ENCODE assay signal across 9 mouse cellular contexts in the genomic region with DNA sequence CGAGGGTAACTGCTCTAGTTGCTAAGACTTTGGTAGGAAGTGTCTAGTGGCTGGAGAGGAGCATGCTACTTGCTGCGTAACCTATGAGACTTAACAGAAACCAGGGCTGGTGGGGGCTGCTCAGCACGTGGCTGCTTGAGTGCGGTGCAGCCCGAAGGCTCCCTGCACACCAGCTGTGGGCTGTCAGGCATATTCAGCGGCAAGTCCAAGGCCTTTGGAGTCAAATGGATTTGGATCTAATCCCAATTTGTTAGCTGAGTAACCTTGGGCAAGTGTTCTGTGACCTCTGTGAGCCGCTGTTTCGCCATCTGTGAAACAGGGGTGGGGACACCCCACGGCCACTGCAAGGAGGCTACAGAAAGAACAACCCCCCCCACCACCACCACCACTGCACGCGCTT.
A peak's percentile ranks its signal among the peaks of the same experiment; 100 is the strongest.
DNase-seq lines count a peak whose midpoint lies in the region; ATAC-seq lines count a peak whose summit lies in the region.
"Had no signal": no experiment of that assay in that cellular context is flagged by ENCODE, and none has a peak within 500 bp of the region (broad histone marks: within the 10 kb centered on the region; RNA-seq: fewer than 3 reads in every experiment).

No protein-coding gene starts in this region.

- H3K36me3 ChIP-seq in embryonic facial prominence, embryonic 12.5 days, result no peaks in the 10 kb centered on the region
- H3K36me3 ChIP-seq: embryonic facial prominence, embryonic 15.5 days had no signal

- peaks cover 19% of the 10 kb centered on the region for H3K4me1 ChIP-seq in embryonic facial prominence, embryonic 12.5 days

- H3K9ac ChIP-seq in embryonic facial prominence, embryonic 12.5 days, result no peak overlapping the region
- H3K9ac ChIP-seq: embryonic facial prominence, embryonic 15.5 days had no signal

- ATAC-seq in embryonic facial prominence, embryonic 12.5 days (ENCODE audit: insufficient number of reproducible peaks, insufficient read depth, low FRiP score, low TSS enrichment), result 0 out of 2 replicates have a peak, but pooled peaks have one; percentile 47
- ATAC-seq in frontal cortex, adult (ENCODE audit: low TSS enrichment), result no peak
- no peak for ATAC-seq in erythroid progenitor cell, adult 5-6 weeks (replicated peaks; ENCODE audit: low FRiP score, poor library complexity, severe bottlenecking)

- H3K9me3 ChIP-seq in embryonic facial prominence, embryonic 12.5 days, result no peaks in the 10 kb centered on the region
- H3K9me3 ChIP-seq: embryonic facial prominence, embryonic 15.5 days had no signal

- DNase-seq in kidney, adult 11 months, result peak; percentile 9
- no peak for DNase-seq in kidney, adult 18-20 months
- peak; percentile 4 to 49 for DNase-seq in kidney, postnatal 25 days
- DNase-seq in lung, postnatal 4 days, result peak; percentile 5 to 61
- no peak for DNase-seq in cerebellum, adult 11-12 months

- H3K27ac ChIP-seq in embryonic facial prominence, embryonic 12.5 days, result no peak overlapping the region
- H3K27ac ChIP-seq: embryonic facial prominence, embryonic 15.5 days had no signal

- no peak overlapping the region for H3K4me2 ChIP-seq in embryonic facial prominence, embryonic 12.5 days (replicated peaks)
- H3K4me2 ChIP-seq: embryonic facial prominence, embryonic 15.5 days had no signal

- WGBS in embryonic facial prominence, embryonic 12.5 days, result 43% methylated on average over 11 of the region's 11 CpGs

- H3K27me3 ChIP-seq in embryonic facial prominence, embryonic 12.5 days, result no peaks in the 10 kb centered on the region

- H3K4me3 ChIP-seq in embryonic facial prominence, embryonic 12.5 days, result no peak overlapping the region
- H3K4me3 ChIP-seq: embryonic facial prominence, embryonic 15.5 days had no signal

Comparison
In these comparisons a context has a peak if more than half of its experiments do, and no peak if none do; other contexts are left out.
1. DNase-seq: peak in kidney, adult 11 months (single experiment), kidney, postnatal 25 days (2 of 2) and lung, postnatal 4 days (2 of 2); none in kidney, adult 18-20 months (single experiment) and cerebellum, adult 11-12 months (single experiment).